Mouse (Mus musculus) lung, postnatal 0 days (tissue): ENCODE measurements at regions not wholly inside any gene's neighbourhood (a gene's known extent, or its start where the extent isn't known, plus 50 kb on each side); places are given as distances from the start of the nearest gene placed in this dataset.

Source experiments
- ATAC-seq: fragments of 200-750 bp; cut with Nextera tagmentation; 2 replicates; pipeline ENCODE4 v1.8.0; 2017; ENCODE audit warnings: moderate library complexity
- DNase-seq: peaks from one replicate; pipeline ENCODE4 v3.0.0-alpha.2; 2016; ENCODE audit warnings: low spot score
- H3K27ac ChIP-seq: fragments of 300-500 bp; sonication (generic); 2 replicates; pipeline ENCODE4 v1.5.1; 2014; ENCODE audit warnings: antibody characterized with exemption, mild to moderate bottlenecking, low read length, mixed read lengths
- H3K27me3 ChIP-seq: fragments of 300-500 bp; sonication (generic); replicated peaks from 2 replicates; pipeline ENCODE4 v1.6.1; 2014; ENCODE audit warnings: low read length, mixed read lengths; ENCODE audit not compliant: insufficient read depth
- H3K36me3 ChIP-seq: fragments of 300-500 bp; sonication (generic); 2 replicates; pipeline ENCODE4 v1.6.1; 2014; ENCODE audit warnings: low read length, mixed read lengths; ENCODE audit not compliant: insufficient read depth
- H3K4me1 ChIP-seq: fragments of 300-500 bp; sonication (generic); 2 replicates; pipeline ENCODE4 v1.6.1; 2014; ENCODE audit warnings: antibody characterized with exemption, low read depth, low read length, mixed read lengths; ENCODE audit not compliant: insufficient read depth
- H3K4me2 ChIP-seq: fragments of 300-500 bp; sonication (generic); replicated peaks from 2 replicates; pipeline ENCODE4 v1.6.1; 2014; ENCODE audit warnings: low read depth, mild to moderate bottlenecking, low read length, moderate library complexity, mixed read lengths
- H3K4me3 ChIP-seq: fragments of 300-500 bp; sonication (generic); 2 replicates; pipeline ENCODE4 v1.5.1; 2014; ENCODE audit warnings: low read depth, low read length
- H3K9ac ChIP-seq: fragments of 300-500 bp; sonication (generic); replicated peaks from 2 replicates; pipeline ENCODE4 v1.6.1; 2014; ENCODE audit warnings: low read depth, mild to moderate bottlenecking
- H3K9me3 ChIP-seq: fragments of 300-500 bp; sonication (generic); 2 replicates; pipeline ENCODE4 v1.6.1; 2016; ENCODE audit warnings: low read length, mixed read lengths
- CTCF ChIP-seq: IDR thresholded peaks from 2 replicates; pipeline ENCODE4 v1.5.1; 2016; ENCODE audit warnings: antibody characterized with exemption, mild to moderate bottlenecking
- EP300 ChIP-seq: IDR thresholded peaks from 2 replicates; pipeline ENCODE4 v1.6.1; 2016; ENCODE audit warnings: antibody characterized with exemption, mild to moderate bottlenecking, control low read depth
- WGBS: fragments of 180-500 bp; shearing (Covaris S2); extraction: QIAGEN DNeasy Blood & Tissue Kit; methylation state at CpG from one replicate; pipeline ENCODE4 v1.1.7; 2014; 5-methylcytosine and 5-hydroxymethylcytosine counted together

DNA sequence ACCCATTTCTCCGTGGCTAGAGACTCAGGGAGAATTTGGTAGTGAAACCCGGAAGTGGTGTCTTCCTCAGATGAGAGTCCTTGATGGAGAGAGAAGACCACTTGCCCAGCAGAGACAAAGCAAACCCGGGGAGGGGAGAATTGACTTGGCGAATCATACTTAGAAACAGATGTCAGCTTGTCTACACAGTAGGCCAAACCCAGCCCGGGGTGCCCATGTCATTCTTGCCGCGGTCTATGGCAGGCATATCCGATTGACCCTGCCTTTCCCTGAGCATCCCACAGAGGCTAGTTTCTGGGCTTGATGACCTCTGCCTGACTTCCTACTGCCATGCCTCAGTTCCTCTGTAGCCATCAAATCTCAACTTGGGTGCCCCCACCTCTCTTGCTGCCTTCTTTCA is 226.4 kb upstream of the Tprg start:
- Histone ChIP-seq H3K4me3 (no peak overlapping the region), H3K4me2 (no peak overlapping the region), H3K9ac (no peak overlapping the region), H3K27ac (peak overlapping the region; percentile 99), H3K4me1 (peaks cover 14% of the 10 kb centered on the region; the same call in 1 of the 2 replicates), H3K27me3 (no peaks in the 10 kb centered on the region), H3K9me3 (no peaks in the 10 kb centered on the region), H3K36me3 (no peaks in the 10 kb centered on the region)
- DNase-seq (no peak), ATAC-seq (no peak)
- TF ChIP-seq EP300, result no peak
- no peak for TF ChIP-seq CTCF
- WGBS, result 83% methylated on average over 8 of the region's 8 CpGs

DNA sequence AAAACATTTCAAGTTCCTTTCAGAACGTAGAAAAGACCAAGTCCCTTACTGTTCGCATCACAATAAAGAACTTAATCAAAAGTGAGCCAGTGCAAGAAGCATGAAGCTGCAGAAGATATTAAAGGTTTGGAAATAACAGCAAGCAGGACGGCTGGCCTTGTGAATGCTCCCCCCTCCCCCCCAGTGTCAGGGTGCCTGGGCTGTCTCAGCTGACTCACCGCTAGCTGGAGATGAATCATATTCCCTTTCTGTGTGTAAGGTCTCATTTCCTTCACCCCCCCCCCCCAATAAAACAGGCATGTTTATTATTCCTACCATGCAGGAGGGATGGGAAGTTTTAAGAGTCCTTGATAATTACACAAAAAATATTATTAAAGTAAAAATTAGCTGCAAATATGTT is 225.0 kb upstream of the Tprg start:
- peaks cover 14% of the 10 kb centered on the region; the same call in 1 of the 2 replicates for H3K4me1 ChIP-seq
- H3K27me3 ChIP-seq, result no peaks in the 10 kb centered on the region
- H3K27ac ChIP-seq, result no peak overlapping the region
- TF ChIP-seq CTCF (no peak), EP300 (peak; percentile 56)
- no peak overlapping the region for H3K4me2 ChIP-seq
- H3K4me3 ChIP-seq, result no peak overlapping the region
- WGBS, result 68% methylated on average over 4 of the region's 4 CpGs
- H3K36me3 ChIP-seq, result no peaks in the 10 kb centered on the region
- ATAC-seq (no peak), DNase-seq (peak; percentile 55)
- H3K9me3 ChIP-seq, result no peaks in the 10 kb centered on the region
- H3K9ac ChIP-seq, result no peak overlapping the region

DNA sequence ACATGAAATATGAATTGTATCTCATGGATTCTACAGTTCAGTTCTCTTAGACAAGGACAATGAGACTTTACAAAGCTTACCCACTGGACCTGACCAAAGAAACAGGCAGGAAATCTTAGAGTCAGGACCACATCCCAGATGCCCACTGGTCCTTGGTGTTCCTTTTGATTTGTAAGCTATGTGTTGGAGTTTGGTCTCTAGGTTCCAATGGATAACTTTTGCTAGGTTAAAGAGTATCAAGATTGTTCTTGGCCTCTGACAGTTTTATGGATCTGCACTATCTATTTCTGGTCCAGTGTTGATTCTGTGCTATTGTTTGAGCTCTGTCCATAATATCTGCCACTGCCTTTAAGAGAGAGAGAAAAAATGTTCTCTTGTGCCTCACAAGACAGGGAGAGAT is 222.6 kb upstream of the Tprg start:
- Histone ChIP-seq H3K4me1 (peaks cover 5% of the 10 kb centered on the region; the same call in 1 of the 2 replicates), H3K4me3 (no peak overlapping the region), H3K9me3 (no peaks in the 10 kb centered on the region), H3K4me2 (no peak overlapping the region), H3K36me3 (no peaks in the 10 kb centered on the region), H3K27me3 (no peaks in the 10 kb centered on the region), H3K27ac (no peak overlapping the region), H3K9ac (no peak overlapping the region)
- DNase-seq (no peak), ATAC-seq (no peak)
- TF ChIP-seq CTCF, result no peak
- no peak for TF ChIP-seq EP300

DNA sequence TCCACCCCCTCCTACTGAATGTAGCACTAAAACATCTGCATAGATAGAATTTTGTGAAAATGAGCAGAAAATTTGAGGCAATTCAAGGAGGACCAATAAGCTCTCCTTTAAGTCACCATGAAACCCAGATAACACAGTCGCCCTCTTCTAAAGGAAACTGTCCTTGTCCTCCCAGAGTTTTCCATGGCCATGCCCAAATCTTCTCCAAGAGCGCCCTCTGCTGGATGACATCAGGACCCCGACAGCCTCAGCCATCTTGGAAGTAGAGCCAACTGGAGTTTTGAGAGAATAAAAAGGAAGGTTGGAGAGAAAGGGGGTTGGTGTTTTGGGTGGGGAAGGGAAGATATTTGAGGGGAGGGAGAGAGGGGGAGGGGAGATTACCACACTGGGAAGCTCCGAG is 222.1 kb upstream of the Tprg start:
- no peak overlapping the region for H3K4me2 ChIP-seq
- H3K4me3 ChIP-seq, result no peak overlapping the region
- DNase-seq, result peak; percentile 91
- H3K9me3 ChIP-seq, result no peaks in the 10 kb centered on the region
- peak; percentile 38 for ATAC-seq
- no peaks in the 10 kb centered on the region for H3K27me3 ChIP-seq
- H3K9ac ChIP-seq, result no peak overlapping the region
- no peaks in the 10 kb centered on the region for H3K36me3 ChIP-seq
- TF ChIP-seq CTCF (peak; percentile 91), EP300 (peak; percentile 44; the same call in 1 of the 2 replicates)
- no peak overlapping the region for H3K27ac ChIP-seq
- peaks cover 5% of the 10 kb centered on the region; the same call in 1 of the 2 replicates for H3K4me1 ChIP-seq
- WGBS, result 10% methylated on average over 4 of the region's 4 CpGs

DNA sequence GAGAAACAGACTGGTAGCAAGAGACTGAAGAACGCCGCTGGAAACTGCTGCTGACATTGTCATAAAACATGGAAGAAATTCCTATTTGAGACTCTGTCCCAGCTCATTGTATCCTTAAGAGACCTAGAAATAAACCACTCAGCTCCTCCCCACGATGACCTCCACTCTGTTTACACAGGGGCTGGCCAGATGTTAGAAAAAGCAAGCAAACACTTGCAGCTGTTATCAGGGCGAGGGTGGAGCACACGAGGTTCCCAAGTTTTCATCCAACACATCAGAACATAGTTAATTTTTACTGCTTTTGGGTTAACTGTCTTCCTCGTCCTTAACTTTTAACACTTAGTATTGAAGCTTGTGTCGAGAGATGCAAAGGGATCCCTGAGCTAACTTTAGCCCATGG is 219.8 kb upstream of the Tprg start:
- DNase-seq, result peak; percentile 64

DNA sequence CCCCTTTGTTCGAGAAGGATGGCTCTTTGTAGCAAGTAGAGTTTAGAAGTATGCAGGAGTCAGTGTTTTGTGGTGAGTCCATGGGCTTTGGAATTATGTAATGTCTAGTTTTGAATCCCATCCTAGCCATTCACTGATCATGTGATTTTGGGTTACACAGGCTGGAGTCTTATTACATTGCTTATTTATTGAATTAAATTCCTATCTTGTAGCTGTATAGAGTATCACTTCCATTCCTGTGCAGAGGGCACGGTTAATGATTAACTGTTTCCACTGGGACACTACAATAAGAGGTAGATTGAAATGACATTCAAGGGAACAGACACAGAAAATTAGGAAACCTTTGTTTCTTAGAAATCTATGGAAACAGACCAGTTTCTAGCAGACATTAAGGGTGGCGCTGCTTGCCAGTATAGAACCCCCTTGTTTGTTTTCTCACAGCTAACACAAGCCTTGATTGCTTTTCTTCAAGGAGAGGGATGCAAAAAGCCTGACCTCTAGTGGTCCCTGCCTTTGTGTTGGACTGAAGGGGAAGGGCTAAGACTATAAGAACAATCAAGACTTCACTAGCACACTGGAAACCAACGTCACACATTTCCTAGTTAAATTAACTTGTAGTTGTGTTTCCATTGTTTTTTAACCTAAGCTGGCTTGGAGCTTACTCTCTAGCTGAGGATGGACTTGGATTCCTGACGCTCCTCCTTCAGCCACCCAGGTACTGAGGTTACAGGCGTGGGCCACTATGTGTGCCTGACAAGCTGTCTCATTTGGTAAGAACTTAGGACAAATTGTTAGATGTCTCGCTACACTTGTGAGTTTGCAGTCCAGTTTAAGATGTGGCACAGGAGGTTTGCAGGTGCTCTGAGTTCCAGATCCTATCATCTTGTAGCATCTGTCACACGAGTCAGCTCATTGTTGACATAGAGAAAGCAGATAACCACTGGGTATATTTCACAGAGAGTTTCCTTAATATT is 219.1 kb upstream of the Tprg start:
- DNase-seq, result peak; percentile 72
- Histone ChIP-seq H3K4me2 (no peak overlapping the region), H3K27ac (no peak overlapping the region), H3K27me3 (no peaks in the 10 kb centered on the region), H3K4me3 (no peak overlapping the region), H3K9ac (no peak overlapping the region), H3K4me1 (no peaks in the 10 kb centered on the region), H3K36me3 (no peaks in the 10 kb centered on the region), H3K9me3 (no peaks in the 10 kb centered on the region)
- 22% methylated on average over 8 of the region's 8 CpGs for WGBS
- TF ChIP-seq EP300 (no peak), CTCF (peak; percentile 75)
- peak; percentile 61 for ATAC-seq

More for the DNA sequence above, 219.8 kb upstream of the Tprg start:
- no peak overlapping the region for H3K9ac ChIP-seq
- H3K4me1 ChIP-seq, result no peaks in the 10 kb centered on the region
- 22% methylated on average over 7 of the region's 7 CpGs for WGBS
- H3K4me3 ChIP-seq, result no peak overlapping the region
- no peak overlapping the region for H3K4me2 ChIP-seq
- no peak overlapping the region for H3K27ac ChIP-seq
- no peak for TF ChIP-seq EP300
- no peak for TF ChIP-seq CTCF
- H3K9me3 ChIP-seq, result no peaks in the 10 kb centered on the region
- no peaks in the 10 kb centered on the region for H3K36me3 ChIP-seq
- peak; percentile 73 for ATAC-seq
- no peaks in the 10 kb centered on the region for H3K27me3 ChIP-seq
